Mouse (Mus musculus) heart, adult 11 months (tissue): ENCODE measurements around the gene Grm1.

ENCODE experiments used
- DNase-seq: peaks from one replicate; pipeline ENCODE4 v3.0.0; 2022

Gene Grm1

GRCm38 (mm10) chr10:11081611-11082398 is at the start of gene Grm1:
Grm1 (minus strand) TSS chr10:11082356.
- DNase-seq = peak; percentile 83

DNA sequence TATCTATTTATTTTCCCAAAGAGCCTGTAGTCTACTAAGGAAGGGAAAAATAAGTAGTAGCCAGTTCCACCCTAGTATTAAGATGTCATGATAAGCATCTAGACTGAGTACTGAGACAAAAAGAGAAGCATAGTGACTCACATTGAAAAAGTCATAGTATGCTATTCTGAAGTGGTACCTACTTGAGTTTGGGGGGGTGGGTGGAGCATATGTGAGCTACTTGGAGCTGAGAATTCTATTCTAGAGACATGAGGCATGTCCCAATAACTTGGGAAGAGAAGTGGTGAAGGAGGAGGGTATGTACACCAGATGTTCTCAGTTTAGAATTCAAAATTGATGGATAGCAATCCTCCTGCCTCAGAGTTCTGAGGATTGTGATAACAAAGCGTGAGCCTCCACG is 39.6 kb upstream of the Grm1 start:
- DNase-seq = no peak

- no peak for DNase-seq
Measured at GRCm38 (mm10) chr10:11098475-11099044, 16.4 kb upstream of the Grm1 start.

DNA sequence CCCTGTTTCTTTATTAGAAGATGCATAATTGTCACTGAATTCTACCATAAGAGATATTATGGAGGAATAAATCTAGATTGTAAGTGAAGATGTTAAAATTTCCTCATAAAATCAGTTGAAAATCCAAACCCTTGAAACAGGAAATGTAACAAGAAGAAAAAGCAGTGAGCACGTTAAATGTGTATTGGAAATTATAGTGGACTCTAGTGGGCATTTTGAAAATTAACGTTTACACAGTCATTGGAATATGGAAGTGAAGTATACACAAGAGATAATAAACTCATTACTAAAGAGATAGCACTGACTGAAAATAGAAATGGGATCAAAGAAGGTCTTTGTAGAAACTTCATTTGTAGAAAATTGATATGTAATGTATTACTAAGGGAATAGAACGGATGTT is 4.2 kb upstream of the Grm1 start:
- DNase-seq = no peak

DNA sequence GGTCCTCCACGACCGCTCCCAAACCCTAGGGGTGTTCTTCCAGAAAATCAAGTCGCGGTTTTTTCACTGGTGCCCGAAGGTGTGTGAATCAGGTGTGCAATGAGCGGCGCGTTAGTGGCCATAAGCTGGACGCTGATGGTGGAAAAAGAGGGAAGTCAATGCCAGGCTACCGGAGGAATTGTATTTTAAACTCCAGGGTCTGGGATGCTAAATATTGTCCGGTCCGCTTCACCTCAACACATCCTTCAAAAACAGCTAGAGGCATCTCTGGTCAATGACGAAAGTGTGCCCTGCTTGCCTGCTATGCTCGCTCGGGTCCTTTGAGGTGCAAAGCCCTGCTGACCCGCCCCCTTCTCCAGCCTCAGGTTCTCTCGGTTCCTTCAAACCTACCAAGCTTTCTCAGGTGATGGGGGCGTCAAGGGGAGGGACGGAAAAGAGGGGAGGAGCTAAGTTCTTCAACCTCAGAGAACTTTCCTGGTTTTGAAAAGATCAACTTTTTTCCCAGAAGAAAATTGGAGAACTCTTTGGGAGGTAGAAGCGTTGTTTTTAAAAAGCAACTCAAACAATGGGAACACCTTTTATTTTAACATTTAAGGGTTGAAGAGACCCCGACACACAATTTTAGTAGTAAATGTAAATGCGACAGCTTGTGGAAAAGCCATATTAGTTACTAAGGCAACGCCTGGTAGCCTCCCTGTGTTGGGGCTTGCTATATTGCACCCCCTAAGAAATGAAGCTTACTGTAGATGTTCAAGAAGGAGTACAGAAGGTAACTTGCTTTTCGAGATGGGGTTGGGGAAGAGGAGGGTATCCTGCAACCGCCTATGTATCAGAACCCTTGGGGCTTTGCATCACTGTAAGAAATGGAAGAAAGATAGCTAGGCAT is 1.2 kb downstream of the Grm1 start:
- DNase-seq = peak; percentile 79

DNA sequence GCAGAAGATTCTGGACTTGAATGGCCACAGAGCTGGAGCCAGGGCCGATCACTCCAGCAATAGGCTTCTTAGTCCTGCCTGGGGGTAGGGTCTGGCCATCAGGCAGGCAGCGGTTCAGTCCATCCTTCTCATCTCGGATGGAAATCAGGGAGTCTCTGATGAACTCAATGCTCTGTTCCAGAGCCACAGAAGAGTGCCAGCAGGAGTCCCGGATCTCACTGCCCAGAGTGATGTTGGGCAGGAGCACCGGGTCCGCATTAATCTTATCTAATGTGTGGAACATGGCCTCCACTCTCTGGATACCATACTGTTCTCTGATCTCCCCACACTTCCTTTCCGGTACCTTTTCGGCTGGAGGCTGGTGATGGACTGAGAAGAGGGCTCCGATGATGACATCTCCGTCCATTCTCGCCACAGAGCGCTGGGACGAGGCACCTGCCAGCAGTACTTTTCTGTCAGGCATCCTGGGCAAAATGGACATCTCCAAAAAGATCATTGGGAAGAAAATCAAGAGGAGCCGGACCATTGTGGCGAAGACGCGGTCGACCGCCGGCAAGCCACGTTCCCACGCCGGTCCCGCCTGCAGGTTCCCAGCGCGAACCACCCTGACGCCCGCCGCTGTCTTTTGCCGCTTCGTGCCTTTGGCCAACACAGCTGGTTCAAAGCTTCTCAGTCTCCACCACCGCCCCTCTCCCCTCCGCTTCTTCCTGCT is 2.0 kb downstream of the Grm1 start:
- no peak for DNase-seq

- peak; percentile 76 for DNase-seq
Measured at GRCm38 (mm10) chr10:11079506-11079905, 2.6 kb downstream of the Grm1 start.

DNA sequence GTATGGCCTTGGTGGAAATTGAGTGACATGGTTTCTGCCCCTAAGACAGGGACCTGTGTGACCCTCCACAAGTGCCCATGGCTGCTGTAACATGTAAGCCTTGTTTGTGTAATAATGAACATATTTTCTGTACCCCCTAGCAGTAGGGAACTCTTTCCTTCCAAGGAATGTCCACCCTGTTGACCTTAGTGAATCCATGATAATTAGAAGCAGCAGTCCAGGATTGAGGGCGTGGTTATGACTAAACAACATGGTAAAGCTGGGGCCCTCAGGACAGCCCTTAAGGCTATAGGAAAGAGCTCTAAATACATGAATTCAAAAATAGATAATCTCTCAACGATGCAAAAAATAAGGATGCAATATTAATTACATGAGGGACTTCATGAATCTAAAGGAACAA is 17.0 kb downstream of the Grm1 start:
- no peak for DNase-seq

DNA sequence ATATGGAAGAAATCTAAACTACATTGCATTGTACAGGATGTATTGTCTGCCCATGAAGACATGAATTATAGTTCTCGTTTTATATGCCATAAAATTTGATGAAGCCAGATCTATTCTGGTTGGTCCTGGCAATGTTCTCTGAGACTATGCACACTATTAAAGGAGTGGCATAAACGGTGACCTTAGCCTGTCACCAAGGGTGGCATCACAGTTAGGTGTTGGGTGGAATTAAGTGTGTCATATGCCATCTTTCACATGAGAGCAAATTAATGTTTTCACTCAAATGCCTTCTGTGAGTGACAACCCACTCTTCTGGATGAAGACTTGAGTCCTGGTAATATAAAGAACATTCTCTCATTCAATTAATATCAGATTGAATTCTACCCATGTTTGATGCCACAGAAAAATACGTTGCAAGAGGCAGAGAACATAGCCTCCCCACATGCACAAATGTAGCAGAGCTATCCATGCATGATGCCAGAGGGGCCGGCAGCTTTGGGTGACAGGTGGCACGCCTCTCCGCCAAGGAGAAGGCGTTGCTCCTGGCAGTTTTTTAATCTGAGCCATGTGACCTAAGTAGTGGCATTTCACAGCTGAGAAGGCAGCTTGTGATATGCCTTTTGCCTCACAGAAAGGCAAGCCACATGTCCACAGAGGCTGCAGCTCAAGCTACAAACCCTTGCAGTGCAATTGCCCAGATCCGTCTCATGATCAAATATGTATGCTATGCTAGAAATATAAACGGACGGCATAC is 20.7 kb downstream of the Grm1 start:
- no peak for DNase-seq

DNA sequence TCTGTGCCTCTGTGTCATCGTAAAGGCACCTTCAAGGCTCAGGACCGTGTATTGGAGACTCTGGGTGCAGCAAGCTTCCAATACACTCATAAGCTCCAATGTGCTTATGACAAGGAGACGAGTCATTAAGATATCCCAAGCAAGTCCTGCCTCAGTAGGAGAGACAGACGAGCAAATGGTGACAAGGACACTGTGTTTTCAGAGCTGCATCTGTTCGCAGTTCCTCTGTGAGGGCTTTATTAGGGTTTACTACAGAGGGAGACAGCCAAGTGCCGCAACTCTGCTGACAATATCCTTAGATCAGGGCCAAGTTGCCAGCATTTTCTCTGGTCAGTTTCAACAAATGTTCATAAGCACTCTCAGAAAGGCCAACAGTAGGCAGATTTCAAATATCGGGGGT is 32.8 kb downstream of the Grm1 start:
- DNase-seq = no peak

- DNase-seq = peak; percentile 96
Measured at GRCm38 (mm10) chr10:11045421-11045820, 36.7 kb downstream of the Grm1 start.

DNA sequence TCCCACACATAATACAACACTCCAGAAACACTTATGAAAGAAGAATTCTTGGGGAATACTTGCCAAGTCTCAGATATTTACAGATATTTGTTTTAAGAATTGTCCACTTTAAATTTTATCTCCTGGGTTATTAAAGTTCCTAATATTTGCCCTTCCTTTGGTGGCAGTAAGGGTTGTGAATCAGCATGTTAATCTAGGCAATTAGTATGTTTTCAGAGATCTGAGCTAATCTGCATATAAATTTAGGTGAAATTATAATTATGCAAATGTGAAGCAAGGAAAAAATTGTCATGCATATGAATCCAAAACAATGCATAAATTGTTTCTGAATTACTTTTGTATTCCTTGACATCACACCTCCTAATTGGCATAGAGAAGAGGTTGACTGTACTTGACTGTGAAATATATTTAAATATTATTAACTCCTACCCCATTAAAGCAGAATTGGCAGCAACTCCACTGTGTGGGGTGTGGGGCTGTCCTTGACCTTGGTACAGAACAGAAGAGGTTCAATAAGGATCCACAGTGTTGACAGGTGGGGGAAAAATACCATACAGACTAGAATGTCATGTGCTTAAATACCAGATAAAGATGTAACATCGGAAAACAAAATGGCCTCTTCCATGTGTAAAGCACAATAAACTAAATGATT is 37.6 kb downstream of the Grm1 start:
- DNase-seq = no peak

GRCm38 (mm10) chr10:11039323-11039722 is 42.8 kb downstream of the Grm1 start:
- DNase-seq = no peak

DNA sequence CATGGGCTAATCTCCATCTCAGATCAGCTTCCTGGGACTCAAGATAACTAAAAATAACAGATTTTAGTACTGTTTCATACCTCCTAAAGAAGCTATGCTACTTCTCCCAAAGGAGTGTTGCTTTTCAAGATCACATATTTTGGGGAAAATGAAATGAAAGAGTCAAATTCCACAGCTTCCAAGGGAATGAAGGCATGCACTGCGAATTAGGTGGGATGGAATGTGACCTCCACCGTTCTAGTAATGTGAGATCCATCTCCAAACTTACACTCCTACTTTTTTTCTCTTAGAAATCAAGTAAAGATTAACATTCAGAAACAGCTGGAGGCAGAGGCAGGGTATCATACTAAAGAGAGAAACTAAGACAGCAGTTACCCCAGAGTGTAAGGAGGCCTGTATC is 49.9 kb downstream of the Grm1 start:
- DNase-seq = peak; percentile 10

DNA sequence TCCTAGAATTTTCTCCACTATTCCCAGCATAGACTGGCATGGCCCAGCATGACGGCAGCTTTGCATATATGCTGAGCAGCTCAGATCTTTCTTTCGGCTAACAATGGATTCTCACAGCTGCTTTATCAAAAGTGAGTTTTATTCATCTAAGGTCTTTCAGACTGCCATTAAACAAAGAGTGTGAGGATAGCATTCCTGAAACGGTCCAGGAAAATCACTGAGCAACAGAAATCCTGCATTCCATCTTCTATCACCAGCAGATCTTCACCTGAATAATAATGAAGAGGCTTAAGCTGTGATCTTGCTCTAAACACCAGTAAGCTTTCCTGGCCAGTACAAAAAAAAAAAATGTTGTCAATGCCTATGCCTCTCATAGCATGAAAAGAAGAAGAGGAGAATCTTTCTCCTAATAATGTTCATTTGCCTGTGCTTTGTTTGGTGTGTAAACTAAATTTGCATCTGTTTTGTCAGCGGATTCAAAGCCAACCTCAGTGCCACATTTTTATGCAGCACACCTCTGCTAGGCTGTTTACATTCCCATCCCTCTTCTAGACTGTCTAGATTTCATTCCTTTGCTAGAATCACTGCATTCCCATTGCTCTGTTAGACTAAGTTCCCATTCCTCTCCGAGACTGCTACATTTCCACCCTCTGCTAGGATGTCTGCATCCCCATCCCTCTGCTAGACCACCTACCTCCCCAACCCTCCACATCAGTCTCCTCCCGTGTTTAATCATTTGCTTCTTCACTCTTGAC is 56.2 kb downstream of the Grm1 start:
- DNase-seq = no peak

GRCm38 (mm10) chr10:11018970-11019531 is 63.1 kb downstream of the Grm1 start:
- DNase-seq = no peak

GRCm38 (mm10) chr10:11013653-11014052 is 68.5 kb downstream of the Grm1 start:
- DNase-seq = no peak

DNA sequence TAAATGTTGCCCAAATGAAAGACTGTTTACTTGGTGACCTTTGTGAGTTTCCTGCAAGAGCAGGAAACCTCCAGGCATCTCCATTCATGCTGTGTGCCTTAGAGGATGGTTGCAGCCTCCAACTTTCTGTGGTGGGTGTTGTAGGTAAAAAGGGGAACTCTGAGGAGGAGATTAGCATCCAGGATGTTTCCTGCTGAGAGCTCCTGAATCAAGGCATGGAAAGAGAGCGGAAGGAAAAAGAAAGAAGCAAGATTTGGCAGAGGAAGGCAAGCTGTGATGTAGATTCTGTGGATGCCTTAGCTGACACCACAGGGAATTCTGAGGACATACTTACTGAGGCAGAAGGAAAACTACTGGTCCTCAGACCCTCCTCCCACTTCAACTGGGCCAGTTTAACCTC is 85.4 kb downstream of the Grm1 start:
- DNase-seq = no peak

DNA sequence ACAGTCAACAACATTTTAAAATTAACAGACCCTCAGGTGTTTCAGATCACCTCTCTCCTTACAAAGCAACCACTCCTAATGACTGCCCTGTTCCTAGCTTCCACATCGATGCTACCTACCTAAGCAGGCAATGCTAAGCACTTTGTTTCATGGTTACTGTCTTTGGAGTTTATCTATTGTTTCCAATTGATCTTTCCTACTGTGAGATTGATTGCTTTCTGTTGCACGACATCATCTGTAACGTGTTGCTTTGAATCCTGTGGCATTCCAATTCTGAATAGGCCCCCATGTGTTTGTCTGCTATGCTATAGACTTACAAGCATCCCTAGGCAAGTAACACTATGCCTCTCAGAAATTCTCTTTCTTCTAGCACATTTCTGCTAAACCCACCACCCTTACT is 90.4 kb downstream of the Grm1 start:
- no peak for DNase-seq

DNA sequence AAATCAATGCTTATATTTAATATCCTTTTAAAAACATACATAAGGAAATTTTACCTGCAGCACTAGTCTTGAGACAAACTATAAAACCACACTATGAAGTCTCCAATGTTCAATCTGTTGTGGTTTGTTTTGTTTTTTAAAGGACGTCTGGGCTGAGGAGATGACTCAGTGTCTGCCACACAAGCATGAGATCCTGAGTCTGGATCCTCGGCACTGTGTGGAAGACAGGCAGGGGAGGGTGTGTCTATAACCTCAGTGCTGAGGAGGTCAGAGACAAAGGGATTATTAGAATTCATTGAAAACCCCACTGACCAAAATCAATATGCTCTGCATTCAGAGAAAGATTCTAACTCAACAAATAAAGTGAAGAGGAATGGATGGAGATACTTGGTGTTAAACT is 110.8 kb downstream of the Grm1 start:
- peak; percentile 11 for DNase-seq
